Mouse (Mus musculus) small intestine, adult 2 months (tissue): ENCODE measurements around the gene Ankrd24. TPM values are rescaled to one million over a fixed set of nuclear protein-coding genes. Genes with fewer than 3 reads are reported as not detected.

Experiments used
- H3K27ac ChIP-seq: fragments of 200-500 bp; 2 replicates; pipeline ENCODE4 v1.5.1; 2012; ENCODE audit warnings: low read depth, low read length, control low read depth, inconsistent platforms; ENCODE audit not compliant: insufficient read depth
- H3K27me3 ChIP-seq: fragments of 200-500 bp; 2 replicates; pipeline ENCODE4 v1.6.1; 2012; ENCODE audit warnings: mild to moderate bottlenecking, moderate library complexity, low read length, inconsistent platforms; ENCODE audit not compliant: control insufficient read depth, insufficient read depth
- H3K36me3 ChIP-seq: fragments of 200-500 bp; 2 replicates; pipeline ENCODE4 v1.6.1; 2012; ENCODE audit warnings: mild to moderate bottlenecking, low read length, control low read depth, inconsistent platforms; ENCODE audit not compliant: control insufficient read depth, insufficient read depth
- H3K4me1 ChIP-seq: fragments of 200-500 bp; 2 replicates; pipeline ENCODE4 v1.6.1; 2012; ENCODE audit warnings: low read length, inconsistent platforms, mixed read lengths; ENCODE audit not compliant: control insufficient read depth, insufficient read depth, insufficient read length
- H3K4me3 ChIP-seq: fragments of 200-500 bp; 2 replicates; pipeline ENCODE4 v1.5.1; 2012; ENCODE audit warnings: low read depth, mild to moderate bottlenecking, control low read depth, inconsistent platforms, low read length, moderate library complexity
- CTCF ChIP-seq: fragments of 200-500 bp; IDR thresholded peaks from 2 replicates; pipeline ENCODE4 v1.5.1; 2012; ENCODE audit warnings: low read depth, mild to moderate bottlenecking, control low read depth, inconsistent platforms, low read length, moderate library complexity, mixed read lengths; ENCODE audit not compliant: insufficient replicate concordance, insufficient read length; ENCODE audit errors: extremely low read depth
- POLR2A ChIP-seq: fragments of 200-500 bp; IDR thresholded peaks from 2 replicates; pipeline ENCODE4 v1.6.1; 2012; ENCODE audit warnings: low read depth, mild to moderate bottlenecking, control low read depth, inconsistent platforms, low read length, moderate library complexity
- WGBS: fragments of 180-500 bp; shearing (Covaris S2); methylation state at CpG from one replicate; pipeline ENCODE4 v1.1.7; 2018; 5-methylcytosine and 5-hydroxymethylcytosine counted together
- polyA plus RNA-seq: library from polyadenylated mRNA; depleted of rRNA; stranded (reverse); fragments of >200 nt; gene quantifications from 2 replicates; pipeline ENCODE4 v1.2.3, GENCODE M21; 2012; rRNA removed

The Ankrd24 gene
- 11.3 and 24.2 TPM in 2 replicates for polyA plus RNA-seq

DNA sequence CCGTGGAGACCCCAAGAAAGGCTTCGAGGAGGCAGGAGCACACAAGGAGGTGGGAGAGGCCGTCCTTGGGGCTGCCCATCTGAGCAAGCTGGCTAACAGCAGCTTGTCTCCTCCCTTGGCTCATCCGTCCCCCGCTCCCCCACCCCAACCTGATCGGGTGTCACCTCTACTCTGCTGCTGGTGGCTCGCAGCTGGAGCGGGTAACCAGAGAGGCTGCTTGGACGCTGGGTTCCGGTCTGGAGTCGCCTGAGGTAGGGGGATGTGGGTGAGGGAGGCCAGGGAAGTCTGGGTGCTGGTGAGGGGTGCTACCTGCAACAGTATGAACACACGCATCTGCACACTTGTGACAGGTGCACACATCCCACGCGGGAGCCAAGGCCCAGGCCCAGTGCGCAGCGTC is at the start of gene Ankrd24:
TSS of gene Ankrd24 (plus strand) at position 151 of the 400 bp plus-strand sequence.
- TF ChIP-seq CTCF, result no peak
- TF ChIP-seq POLR2A, result no peak
- Histone ChIP-seq H3K27ac (peak within 1 kb of the TSS; percentile 88), H3K4me1 (peaks cover 15% of the 10 kb centered on the region), H3K36me3 (peaks cover 1% of the 10 kb centered on the region; the same call in 1 of the 2 replicates), H3K27me3 (no peaks in the 10 kb centered on the region), H3K4me3 (peak within 1 kb of the TSS; percentile 85)
- 88% methylated on average over 16 of the region's 16 CpGs for WGBS

DNA sequence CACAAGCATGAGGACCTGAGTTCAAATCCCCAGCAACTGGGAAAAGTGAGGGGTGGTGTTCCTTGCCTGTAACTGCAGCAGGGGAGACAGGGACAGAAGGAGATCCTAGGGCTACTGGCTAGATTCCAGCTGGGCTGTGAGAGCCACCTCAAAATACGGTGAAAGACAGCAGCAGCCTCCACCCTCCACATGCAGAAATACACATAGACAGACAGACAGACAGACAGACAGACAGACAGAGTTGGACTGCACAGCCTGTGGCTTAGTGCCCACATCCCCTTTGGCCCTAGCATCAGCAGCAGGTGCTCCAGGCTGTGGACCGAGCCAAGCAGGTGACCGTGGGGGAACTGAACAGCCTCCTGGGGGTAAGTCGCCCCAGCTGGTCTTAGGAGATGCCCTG is 48.4 kb upstream of the Ankrd24 start:
- Histone ChIP-seq H3K36me3 (no peaks in the 10 kb centered on the region), H3K4me1 (peaks cover 5% of the 10 kb centered on the region), H3K27ac (no peak overlapping the region), H3K4me3 (no peak overlapping the region), H3K27me3 (peaks cover 5% of the 10 kb centered on the region)
- TF ChIP-seq POLR2A, result no peak
- no peak for TF ChIP-seq CTCF
- 61% methylated on average over 4 of the region's 4 CpGs for whole genome bisulfite sequencing

DNA sequence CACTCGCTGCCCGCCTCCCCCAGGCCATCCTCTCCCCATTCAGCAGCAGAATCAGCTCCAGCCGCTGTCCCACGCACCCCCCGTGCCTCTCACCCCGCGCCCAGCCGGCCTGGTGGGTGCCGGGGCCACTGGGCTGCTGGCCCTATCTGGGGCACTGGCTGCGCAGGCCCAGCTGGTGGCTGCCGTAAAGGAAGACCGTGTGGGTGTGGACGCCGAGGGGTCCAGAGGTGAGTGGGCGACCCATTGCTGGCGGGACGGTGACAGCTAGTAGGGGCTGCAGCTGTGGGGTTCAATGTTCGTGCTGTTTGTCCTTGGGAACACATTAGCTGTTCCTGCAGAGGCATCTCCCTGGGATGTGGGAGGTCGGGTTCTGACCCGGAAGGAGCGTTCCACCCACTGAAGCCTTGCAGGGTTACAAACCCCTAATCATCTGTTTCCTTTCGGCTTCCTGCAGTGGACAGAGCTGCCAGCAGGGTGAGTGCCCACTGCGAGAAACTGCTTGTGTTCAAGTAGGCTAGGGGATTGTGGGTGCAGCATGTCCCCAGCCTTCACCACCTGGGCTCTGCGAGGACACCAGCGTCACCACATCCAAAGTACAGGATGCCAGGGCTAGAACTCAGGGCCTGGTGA is 47.8 kb upstream of the Ankrd24 start:
- Histone ChIP-seq H3K27ac (no peak overlapping the region), H3K27me3 (no peaks in the 10 kb centered on the region), H3K4me1 (peaks cover 2% of the 10 kb centered on the region; the same call in 1 of the 2 replicates), H3K4me3 (peak overlapping the region; percentile 2; the same call in 1 of the 2 replicates), H3K36me3 (no peaks in the 10 kb centered on the region)
- TF ChIP-seq CTCF, result no peak
- TF ChIP-seq POLR2A, result no peak
- WGBS, result 64% methylated on average over 25 of the region's 25 CpGs

DNA sequence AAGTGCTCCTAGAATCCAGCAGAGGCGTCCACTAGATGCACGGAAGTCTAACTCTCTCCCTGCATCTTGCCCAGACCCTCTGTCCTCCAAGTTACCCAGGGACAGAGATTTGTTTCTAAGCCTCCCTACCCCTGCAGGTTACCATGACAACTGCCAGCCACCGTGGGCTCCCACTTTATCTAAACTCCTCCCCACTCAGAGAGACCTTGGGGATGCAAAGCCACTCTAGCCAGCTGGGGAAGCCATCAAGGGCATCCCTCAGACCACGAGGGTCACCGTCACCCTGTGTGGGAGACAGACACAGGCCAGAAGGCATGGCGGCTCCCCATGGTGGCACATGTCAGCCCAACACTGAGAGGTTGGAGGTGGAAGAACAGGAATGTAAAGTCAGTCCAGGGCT is 45.0 kb upstream of the Ankrd24 start:
- no peak overlapping the region for H3K4me3 ChIP-seq
- TF ChIP-seq CTCF, result no peak
- TF ChIP-seq POLR2A, result no peak
- WGBS, result 74% methylated on average over 6 of the region's 6 CpGs
- peaks cover 1% of the 10 kb centered on the region; the same call in 1 of the 2 replicates for H3K4me1 ChIP-seq
- H3K36me3 ChIP-seq, result no peaks in the 10 kb centered on the region
- H3K27me3 ChIP-seq, result no peaks in the 10 kb centered on the region
- no peak overlapping the region for H3K27ac ChIP-seq

DNA sequence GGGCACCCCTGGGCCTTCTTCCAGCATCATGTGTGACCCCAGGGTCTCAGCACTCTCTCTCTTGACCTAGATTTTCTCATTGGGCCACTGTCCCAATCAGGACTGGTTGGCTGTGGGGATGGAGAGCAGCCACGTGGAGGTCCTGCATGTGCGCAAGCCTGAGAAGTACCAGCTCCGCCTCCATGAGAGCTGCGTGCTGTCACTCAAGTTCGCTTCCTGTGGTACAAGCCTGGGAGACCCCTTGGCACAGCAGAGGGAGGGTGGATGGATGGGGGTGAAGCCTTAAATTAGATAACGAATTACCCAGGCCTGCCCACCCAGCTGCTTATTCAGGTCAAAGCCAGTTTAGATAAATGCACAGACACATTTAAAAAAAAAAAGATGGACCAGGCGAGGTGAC is 39.6 kb upstream of the Ankrd24 start:
- Histone ChIP-seq H3K27ac (no peak overlapping the region), H3K27me3 (no peaks in the 10 kb centered on the region), H3K4me1 (no peaks in the 10 kb centered on the region), H3K4me3 (no peak overlapping the region), H3K36me3 (no peaks in the 10 kb centered on the region)
- no peak for TF ChIP-seq POLR2A
- TF ChIP-seq CTCF, result no peak
- 82% methylated on average over 7 of the region's 7 CpGs for WGBS

DNA sequence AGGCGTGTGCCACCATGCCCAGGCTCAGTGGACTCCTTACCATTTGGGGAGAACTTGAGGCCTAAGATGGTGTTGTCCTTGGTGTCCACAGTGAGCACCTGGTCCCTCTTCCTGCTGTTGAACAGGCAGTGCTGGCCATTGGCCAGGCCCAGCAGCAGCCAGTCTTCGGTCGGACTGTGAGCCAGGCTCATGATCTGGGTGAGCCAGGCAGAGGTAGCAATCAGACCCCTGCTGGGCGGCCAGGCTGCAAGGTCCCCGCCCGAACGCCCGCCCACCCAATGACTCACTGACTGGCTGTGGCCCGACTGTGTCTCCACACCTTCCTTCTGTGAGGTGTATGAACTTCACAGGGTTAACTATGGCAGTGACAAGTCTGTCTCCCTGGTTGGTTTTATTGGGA is 36.5 kb upstream of the Ankrd24 start:
- no peaks in the 10 kb centered on the region for H3K36me3 ChIP-seq
- no peak for TF ChIP-seq POLR2A
- no peak for TF ChIP-seq CTCF
- H3K4me1 ChIP-seq, result peaks cover 4% of the 10 kb centered on the region; the same call in 1 of the 2 replicates
- no peak overlapping the region for H3K27ac ChIP-seq
- H3K27me3 ChIP-seq, result no peaks in the 10 kb centered on the region
- H3K4me3 ChIP-seq, result no peak overlapping the region
- 39% methylated on average over 9 of the region's 9 CpGs for WGBS

DNA sequence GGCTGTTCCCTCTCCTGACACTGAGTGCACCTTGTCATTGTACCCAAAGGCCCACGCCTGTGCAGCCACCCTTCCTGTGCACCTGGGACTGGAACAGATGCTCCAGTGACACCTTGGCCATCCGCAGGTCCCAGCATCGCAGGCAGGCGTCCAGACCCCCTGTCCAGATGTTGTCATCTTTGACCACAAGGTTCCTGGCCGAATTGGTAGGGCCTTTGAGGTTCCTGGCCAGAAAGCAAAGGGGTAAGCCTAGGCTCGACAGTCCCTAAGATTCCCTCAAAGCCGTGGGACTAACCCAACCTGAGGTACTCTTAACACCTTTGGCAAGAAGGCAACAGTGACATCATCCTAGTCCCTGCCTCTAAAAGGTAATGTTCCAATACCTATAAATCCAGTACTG is 35.7 kb upstream of the Ankrd24 start:
- no peak overlapping the region for H3K4me3 ChIP-seq
- TF ChIP-seq CTCF (no peak), POLR2A (no peak)
- 75% methylated on average over 7 of the region's 7 CpGs for WGBS
- H3K36me3 ChIP-seq, result no peaks in the 10 kb centered on the region
- peaks cover 8% of the 10 kb centered on the region; the same call in 1 of the 2 replicates for H3K4me1 ChIP-seq
- no peaks in the 10 kb centered on the region for H3K27me3 ChIP-seq
- no peak overlapping the region for H3K27ac ChIP-seq
